Mouse (Mus musculus) midbrain, postnatal 0 days (tissue): ENCODE results near the gene Tmem234. TPM values are rescaled to one million over a fixed set of nuclear protein-coding genes. Genes with fewer than 3 reads are reported as not detected.

Source experiments
- ATAC-seq: fragments of 200-750 bp; cut with Nextera tagmentation; 2 replicates; pipeline ENCODE4 v1.8.0; 2017; ENCODE audit warnings: moderate number of reproducible peaks, mild to moderate bottlenecking, moderate TSS enrichment, moderate library complexity; ENCODE audit not compliant: low FRiP score
- DNase-seq: peaks from one replicate; pipeline ENCODE4 v3.0.0-alpha.2; 2015; ENCODE audit warnings: low spot score
- H3K27ac ChIP-seq: fragments of 300-500 bp; sonication (generic); 2 replicates; pipeline ENCODE4 v1.5.1; 2014; ENCODE audit warnings: low read depth, mild to moderate bottlenecking, low read length, mixed read lengths
- H3K27me3 ChIP-seq: fragments of 300-500 bp; sonication (generic); 2 replicates; pipeline ENCODE4 v1.6.1; 2014; ENCODE audit warnings: low read length, control low read depth, mixed read lengths; ENCODE audit not compliant: insufficient read depth
- H3K36me3 ChIP-seq: fragments of 300-500 bp; sonication (generic); 2 replicates; pipeline ENCODE4 v1.6.1; 2014; ENCODE audit warnings: low read length, control low read depth, mixed read lengths; ENCODE audit not compliant: insufficient read depth
- H3K4me1 ChIP-seq: fragments of 300-500 bp; sonication (generic); 2 replicates; pipeline ENCODE4 v1.6.1; 2014; ENCODE audit warnings: mild to moderate bottlenecking, control low read depth, antibody characterized with exemption, low read length, mixed read lengths; ENCODE audit not compliant: insufficient read depth
- H3K4me2 ChIP-seq: fragments of 300-500 bp; sonication (generic); 2 replicates; pipeline ENCODE4 v1.6.1; 2014; ENCODE audit warnings: low read depth, mild to moderate bottlenecking, low read length, mixed read lengths; ENCODE audit not compliant: poor library complexity, severe bottlenecking
- H3K4me3 ChIP-seq: fragments of 300-500 bp; sonication (generic); 2 replicates; pipeline ENCODE4 v1.5.1; 2014; ENCODE audit warnings: low read depth, mild to moderate bottlenecking, low read length, moderate library complexity
- H3K9ac ChIP-seq: fragments of 300-500 bp; sonication (generic); replicated peaks from 2 replicates; pipeline ENCODE4 v1.6.1; 2014; ENCODE audit warnings: mild to moderate bottlenecking, low read length, moderate library complexity, mixed read lengths; ENCODE audit not compliant: poor library complexity, severe bottlenecking
- H3K9me3 ChIP-seq: fragments of 300-500 bp; sonication (generic); 2 replicates; pipeline ENCODE4 v1.6.1; 2016; ENCODE audit warnings: low read length, control low read depth
- CTCF ChIP-seq: IDR thresholded peaks from 2 replicates; pipeline ENCODE4 v1.5.1; 2016; ENCODE audit warnings: antibody characterized with exemption, mild to moderate bottlenecking
- WGBS: fragments of 180-500 bp; shearing (Covaris S2); extraction: QIAGEN DNeasy Blood & Tissue Kit; methylation state at CpG from one replicate; pipeline ENCODE4 v1.1.7; 2014; 5-methylcytosine and 5-hydroxymethylcytosine counted together
- polyA plus RNA-seq: library from polyadenylated mRNA; unstranded; fragments of >200 nt; fragmentation: Nextera tagmentation; extraction: Ambion mirVana; gene quantifications from 2 replicates; pipeline ENCODE4 v1.2.1, GENCODE M21; 2015
- total RNA-seq: library from RNA; depleted of rRNA; stranded (reverse); fragments of >200 nt; gene quantifications from 2 replicates; pipeline ENCODE4 v1.2.3, GENCODE M21; 2014

The Tmem234 gene
- total and polyA plus RNA-seq, 2 experiments from 2014 or later, result 189 to 210 TPM

DNA sequence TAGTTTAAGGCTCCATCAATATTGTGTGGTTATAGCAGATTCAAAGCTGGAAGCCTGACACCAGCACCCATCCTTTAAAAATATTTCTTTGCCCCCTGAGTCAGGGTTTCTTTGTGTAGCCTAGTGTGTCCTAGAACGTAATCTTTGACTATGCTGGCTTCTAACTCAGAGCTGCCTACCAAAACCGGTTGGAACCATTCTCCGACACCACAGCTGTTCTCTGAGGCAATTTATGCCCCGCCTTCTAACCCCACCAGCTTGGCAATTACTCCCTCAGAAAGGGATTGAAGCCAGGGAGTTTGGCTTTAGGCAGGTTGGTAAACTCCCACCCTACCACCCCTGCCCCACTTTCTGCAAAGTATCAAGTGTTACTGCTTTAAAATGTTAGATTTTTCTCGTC lies 41.3 kb downstream of the Tmem234 start:
- TF ChIP-seq CTCF, result no peak
- no peak for DNase-seq
- Histone ChIP-seq H3K27me3 (no peaks in the 10 kb centered on the region), H3K4me3 (no peak overlapping the region), H3K4me1 (peaks cover 13% of the 10 kb centered on the region), H3K4me2 (no peak overlapping the region; the same call in 1 of the 2 replicates), H3K9me3 (no peaks in the 10 kb centered on the region), H3K27ac (no peak overlapping the region), H3K9ac (no peak overlapping the region), H3K36me3 (peaks cover 20% of the 10 kb centered on the region)
- 53% methylated on average over 5 of the region's 5 CpGs for WGBS
- no peak for ATAC-seq

DNA sequence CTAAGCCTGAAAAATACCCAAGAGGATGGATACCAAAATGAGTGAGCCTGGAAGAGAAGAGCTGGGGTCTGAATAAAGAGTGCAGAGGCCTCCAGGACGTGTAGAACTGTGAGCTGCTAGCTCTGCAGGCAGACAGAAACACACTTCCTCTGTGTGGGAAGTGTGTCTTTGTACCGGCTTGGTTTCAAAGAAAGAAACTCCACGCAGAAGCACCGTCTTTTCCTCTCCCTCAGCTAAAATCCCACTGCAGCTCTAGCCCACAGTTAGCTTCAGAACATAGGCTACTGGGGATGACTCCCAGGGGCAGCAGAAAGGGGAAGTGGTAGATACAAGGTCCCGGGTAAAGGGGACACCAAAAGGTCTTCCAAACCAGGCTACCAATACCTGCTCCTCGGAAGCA lies 44.7 kb downstream of the Tmem234 start:
- no peak overlapping the region for H3K4me3 ChIP-seq
- H3K36me3 ChIP-seq, result peaks cover 45% of the 10 kb centered on the region
- TF ChIP-seq CTCF, result no peak

DNA sequence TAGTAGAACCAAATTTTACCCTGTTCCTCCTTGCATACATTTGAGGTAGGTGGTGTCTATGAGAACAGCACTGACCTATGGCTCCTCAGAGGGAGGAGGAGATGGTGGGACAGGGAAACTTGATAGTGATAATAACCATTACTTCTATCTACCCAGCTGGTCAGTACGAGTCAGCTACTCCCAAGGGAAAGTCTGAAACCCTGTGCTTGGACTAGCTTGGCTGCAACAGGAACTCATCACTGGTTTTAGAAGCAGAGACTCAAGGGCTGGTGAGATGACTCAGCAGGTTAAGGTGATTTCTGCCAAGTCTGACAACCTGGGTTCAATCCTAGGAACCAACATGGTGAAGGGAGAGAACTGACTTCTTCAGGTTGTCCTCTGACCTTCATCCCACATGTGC lies 48.2 kb downstream of the Tmem234 start:
- DNase-seq, result no peak
- peaks cover 69% of the 10 kb centered on the region for H3K36me3 ChIP-seq
- no peak for ATAC-seq
- H3K9me3 ChIP-seq, result no peaks in the 10 kb centered on the region
- no peaks in the 10 kb centered on the region for H3K4me1 ChIP-seq
- WGBS, result 92% methylated on average over 1 of the region's 1 CpGs
- TF ChIP-seq CTCF, result no peak
- H3K27ac ChIP-seq, result no peak overlapping the region
- H3K4me2 ChIP-seq, result no peak overlapping the region
- no peaks in the 10 kb centered on the region for H3K27me3 ChIP-seq
- H3K4me3 ChIP-seq, result no peak overlapping the region
- no peak overlapping the region for H3K9ac ChIP-seq

More for the DNA sequence above, 44.7 kb downstream of the Tmem234 start:
- H3K9ac ChIP-seq, result no peak overlapping the region
- no peaks in the 10 kb centered on the region for H3K4me1 ChIP-seq
- no peak overlapping the region for H3K27ac ChIP-seq
- no peak for DNase-seq
- H3K27me3 ChIP-seq, result no peaks in the 10 kb centered on the region
- no peak overlapping the region for H3K4me2 ChIP-seq
- WGBS, result 95% methylated on average over 6 of the region's 6 CpGs
- no peak for ATAC-seq
- H3K9me3 ChIP-seq, result no peaks in the 10 kb centered on the region

DNA sequence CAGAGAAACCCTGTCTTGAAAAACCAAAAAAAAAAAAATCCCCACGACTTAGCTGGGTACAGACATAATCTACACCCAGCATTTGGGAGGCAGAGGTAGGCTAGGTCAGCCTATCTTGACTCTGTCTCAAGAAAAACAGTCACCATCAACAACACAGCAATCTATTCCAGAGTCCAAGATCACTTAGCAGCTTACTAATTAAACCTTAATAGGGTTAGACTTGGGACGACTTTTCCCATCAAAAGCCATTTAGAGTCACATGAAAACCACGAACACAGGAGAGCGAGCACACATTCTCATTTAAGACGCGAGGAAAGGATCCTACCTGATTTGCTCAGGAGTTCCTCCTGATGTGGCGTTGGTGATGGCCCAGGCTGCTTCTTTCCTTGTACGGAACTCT lies 49.9 kb downstream of the Tmem234 start:
- 95% methylated on average over 8 of the region's 8 CpGs for WGBS
- H3K4me1 ChIP-seq, result no peaks in the 10 kb centered on the region
- DNase-seq (no peak), ATAC-seq (no peak)
- peaks cover 80% of the 10 kb centered on the region for H3K36me3 ChIP-seq
- H3K27ac ChIP-seq, result no peak overlapping the region
- no peak for TF ChIP-seq CTCF
- no peaks in the 10 kb centered on the region for H3K27me3 ChIP-seq
- H3K9ac ChIP-seq, result no peak overlapping the region
- H3K9me3 ChIP-seq, result no peaks in the 10 kb centered on the region
- no peak overlapping the region for H3K4me3 ChIP-seq
- H3K4me2 ChIP-seq, result no peak overlapping the region

DNA sequence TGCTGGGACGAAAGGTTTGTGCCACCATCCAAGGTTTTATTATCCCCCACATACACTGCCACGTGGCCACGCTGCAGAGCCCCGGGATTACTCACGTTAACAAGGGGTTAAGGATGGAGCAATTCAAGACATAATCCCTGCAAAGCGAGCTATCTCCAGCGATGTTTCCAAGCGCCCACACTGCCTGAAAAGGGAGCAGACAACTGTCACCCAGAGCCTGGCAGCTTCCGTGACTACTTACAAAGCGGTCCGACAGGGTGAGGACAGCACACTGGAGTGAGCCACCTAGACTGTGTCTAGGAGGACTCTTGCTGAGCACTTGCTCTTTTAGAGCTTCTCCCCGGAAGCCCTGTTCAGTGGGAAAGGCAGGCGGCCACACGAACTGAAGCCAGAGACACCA lies 54.3 kb downstream of the Tmem234 start:
- H3K9me3 ChIP-seq, result no peaks in the 10 kb centered on the region
- no peak for TF ChIP-seq CTCF
- no peak overlapping the region for H3K4me3 ChIP-seq
- no peak overlapping the region for H3K9ac ChIP-seq
- peaks cover 69% of the 10 kb centered on the region for H3K36me3 ChIP-seq
- DNase-seq (no peak), ATAC-seq (no peak)
- H3K4me1 ChIP-seq, result no peaks in the 10 kb centered on the region
- no peaks in the 10 kb centered on the region for H3K27me3 ChIP-seq
- H3K4me2 ChIP-seq, result no peak overlapping the region
- no peak overlapping the region for H3K27ac ChIP-seq
- WGBS, result 91% methylated on average over 14 of the region's 14 CpGs

DNA sequence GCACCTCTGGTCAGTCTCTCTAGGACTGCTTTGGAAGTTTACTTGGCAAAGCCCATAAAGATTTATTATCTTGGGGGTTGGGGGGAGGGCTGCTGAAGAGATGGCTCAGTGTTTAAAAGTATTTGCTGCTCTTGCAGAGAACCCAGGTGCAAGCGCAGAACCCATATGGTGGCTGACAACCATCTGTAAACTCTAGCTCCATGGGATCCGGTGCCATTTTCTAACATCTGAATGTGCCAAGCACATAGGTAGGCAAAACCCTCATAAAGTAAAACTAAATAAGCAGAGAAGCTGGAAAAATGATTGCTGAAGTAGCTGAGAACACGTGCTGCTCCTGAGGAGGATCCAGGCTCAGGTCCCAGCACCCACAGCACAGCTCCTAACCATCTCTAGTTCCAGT lies 61.1 kb downstream of the Tmem234 start:
- no peak overlapping the region for H3K4me2 ChIP-seq
- DNase-seq (no peak), ATAC-seq (no peak)
- TF ChIP-seq CTCF, result no peak
- H3K9me3 ChIP-seq, result no peaks in the 10 kb centered on the region
- 90% methylated on average over 3 of the region's 3 CpGs for WGBS
- no peak overlapping the region for H3K27ac ChIP-seq
- no peak overlapping the region for H3K4me3 ChIP-seq
- no peaks in the 10 kb centered on the region for H3K4me1 ChIP-seq
- no peaks in the 10 kb centered on the region for H3K27me3 ChIP-seq
- H3K9ac ChIP-seq, result no peak overlapping the region
- peaks cover 22% of the 10 kb centered on the region for H3K36me3 ChIP-seq
